Mouse (Mus musculus): ENCODE results near the gene Acp1.

DNA sequence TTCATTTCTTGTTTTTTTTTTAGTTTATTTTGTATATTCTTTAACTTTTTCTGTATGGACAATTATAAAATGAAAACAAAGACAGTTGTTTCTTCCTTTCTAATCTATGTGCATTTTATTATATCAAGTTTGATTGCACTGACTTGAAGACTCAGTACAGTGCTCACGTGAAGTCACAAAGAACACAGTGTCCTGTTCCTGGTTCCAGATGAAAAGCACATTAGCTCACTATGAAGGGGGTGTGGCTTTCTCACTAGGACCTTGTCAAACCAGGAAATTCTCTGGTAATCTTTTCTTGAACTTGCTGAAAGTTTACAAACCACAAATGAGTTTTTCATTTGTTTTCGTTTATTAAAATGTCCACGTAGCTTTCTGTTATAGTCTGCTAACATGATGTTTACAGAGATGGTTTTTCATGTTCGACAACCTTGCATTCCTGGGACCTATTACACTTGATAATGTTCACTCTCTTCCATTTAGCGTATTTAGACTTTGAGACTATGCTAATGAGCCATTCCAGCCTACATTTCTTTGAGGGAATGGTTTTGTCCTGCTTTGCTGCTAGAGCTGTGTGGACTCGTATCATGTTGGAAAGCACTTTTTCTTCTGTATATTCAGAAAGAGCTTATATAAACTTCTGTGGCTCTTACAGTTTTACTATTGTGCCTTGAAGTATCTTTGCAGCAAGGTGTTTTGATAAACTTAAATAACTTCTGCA lies 55.8 kb downstream of the Acp1 start:
- TF ChIP-seq CTCF (IDR thresholded peaks at IDR 0.05; ENCODE audit: borderline replicate concordance, insufficient read depth, low read length), result no peak
- no peak for TF ChIP-seq POLR2A (IDR thresholded peaks at IDR 0.05; ENCODE audit: low read depth, low read length)

All from embryonic fibroblast, embryonic 13.5 days (primary cell).